Mouse (Mus musculus): Measurements from ENCODE around the gene Pecam1. TPM values are rescaled to one million over a fixed set of nuclear protein-coding genes. Genes with fewer than 3 reads are reported as not detected.

The Pecam1 gene
- total RNA-seq, 1 experiment = 83.9 TPM

- peak overlapping the region; percentile 50; the same call in 1 of the 2 replicates for H3K27ac ChIP-seq (ENCODE audit: insufficient read depth, low read depth, low read length, poor library complexity, severe bottlenecking)
Observed at GRCm38 (mm10) chr11:106780089-106780425, 29.6 kb upstream of the Pecam1 start.

DNA sequence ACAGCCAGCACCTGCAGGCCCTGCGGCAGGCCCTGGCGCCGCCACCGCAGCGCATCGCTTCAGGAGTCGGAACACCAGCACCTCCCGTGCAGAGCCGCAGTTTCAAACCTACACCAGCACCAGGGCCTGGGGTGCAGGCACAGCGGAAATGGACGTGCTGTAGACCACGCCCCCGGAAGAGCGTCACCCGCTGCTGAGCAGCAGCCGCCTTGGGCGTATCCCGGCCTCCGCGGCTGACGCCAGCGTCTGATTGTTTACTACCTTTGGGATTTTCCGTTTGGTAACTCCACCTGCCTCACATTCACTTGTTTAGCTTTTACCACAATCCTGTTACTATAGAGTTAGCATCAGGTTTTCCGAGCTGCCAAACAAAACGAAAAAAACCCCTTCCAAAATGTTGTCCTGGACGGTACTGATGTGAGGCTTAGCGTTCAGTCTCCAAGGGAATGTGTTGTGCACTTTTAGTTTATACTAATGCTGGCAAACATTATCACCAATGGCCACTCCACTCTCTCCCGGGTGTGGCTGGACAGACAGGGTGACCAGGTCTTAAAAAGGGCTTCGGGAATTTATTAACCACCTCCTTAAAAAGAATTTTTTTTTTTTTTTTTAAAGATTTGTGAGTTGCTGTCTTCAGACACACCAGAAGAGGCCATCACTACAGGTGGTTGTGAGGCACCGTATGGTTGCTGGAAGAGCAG lies 29.1 kb upstream of the Pecam1 start, which contains the start of gene Polg2:
Polg2 (minus strand) TSS at position 150 of the 701 bp plus-strand sequence.
- no peak for TF ChIP-seq MAFK (IDR thresholded peaks at IDR 0.05; ENCODE audit: insufficient read depth, low read depth, low read length)
- TF ChIP-seq ZC3H11A (IDR thresholded peaks at IDR 0.05; ENCODE audit: borderline replicate concordance, low read depth, low read length) = no peak
- TF ChIP-seq ZNF384 (IDR thresholded peaks at IDR 0.05; ENCODE audit: low read depth, low read length) = peak; percentile 88; the same call in 1 of the 2 replicates
- no peak; the same call in 1 of the 2 replicates for TF ChIP-seq CHD2 (IDR thresholded peaks at IDR 0.05; ENCODE audit: low read depth, low read length)
- peak; percentile 68 for TF ChIP-seq HCFC1 (IDR thresholded peaks at IDR 0.05; ENCODE audit: borderline replicate concordance, insufficient read depth, low read length)
- in situ Hi-C loops (cut with MboI; ENCODE audit: low sequenced_read_pairs in 2 of 2, unreplicated experiment in 2 of 2) = loop anchor here in 1 of 2 experiments (10.0 kb wide), 1 partner anchor 365 kb away; no protein-coding TSS in a partner anchor

More at GRCm38 (mm10) chr11:106780089-106780425, 29.6 kb upstream of the Pecam1 start:
- TF ChIP-seq MAFK (IDR thresholded peaks at IDR 0.05; ENCODE audit: insufficient read depth, low read depth, low read length) (no peak), CHD2 (IDR thresholded peaks at IDR 0.05; ENCODE audit: low read depth, low read length) (0 out of 2 replicates have a peak, but pooled peaks have one; percentile 3)
- DNase-seq (ENCODE audit: low read depth, low spot score) = no peak
- Histone ChIP-seq H3K9ac (ENCODE audit: insufficient read depth, low read depth, low read length, poor library complexity, severe bottlenecking) (no peak overlapping the region; the same call in 1 of the 2 replicates), H3K36me3 (ENCODE audit: control insufficient read depth, insufficient read depth, low read length, poor library complexity, severe bottlenecking) (peaks cover 41% of the 10 kb centered on the region), H3K4me1 (ENCODE audit: control insufficient read depth in 2 of 2, insufficient read depth in 2 of 2, low read length in 2 of 2, poor library complexity in 1 of 2) (no peaks in the 10 kb centered on the region), H3K9me3 (ENCODE audit: control insufficient read depth, insufficient read depth, low read depth, low read length) (no peaks in the 10 kb centered on the region), H3K4me3 (ENCODE audit: insufficient read depth in 1 of 2, low read depth in 1 of 2, low read length in 2 of 2, poor library complexity in 1 of 2, severe bottlenecking in 1 of 2) (no peak overlapping the region)
- in situ Hi-C loops (cut with MboI; ENCODE audit: low sequenced_read_pairs in 2 of 2, unreplicated experiment in 2 of 2) = no loop called here

DNA sequence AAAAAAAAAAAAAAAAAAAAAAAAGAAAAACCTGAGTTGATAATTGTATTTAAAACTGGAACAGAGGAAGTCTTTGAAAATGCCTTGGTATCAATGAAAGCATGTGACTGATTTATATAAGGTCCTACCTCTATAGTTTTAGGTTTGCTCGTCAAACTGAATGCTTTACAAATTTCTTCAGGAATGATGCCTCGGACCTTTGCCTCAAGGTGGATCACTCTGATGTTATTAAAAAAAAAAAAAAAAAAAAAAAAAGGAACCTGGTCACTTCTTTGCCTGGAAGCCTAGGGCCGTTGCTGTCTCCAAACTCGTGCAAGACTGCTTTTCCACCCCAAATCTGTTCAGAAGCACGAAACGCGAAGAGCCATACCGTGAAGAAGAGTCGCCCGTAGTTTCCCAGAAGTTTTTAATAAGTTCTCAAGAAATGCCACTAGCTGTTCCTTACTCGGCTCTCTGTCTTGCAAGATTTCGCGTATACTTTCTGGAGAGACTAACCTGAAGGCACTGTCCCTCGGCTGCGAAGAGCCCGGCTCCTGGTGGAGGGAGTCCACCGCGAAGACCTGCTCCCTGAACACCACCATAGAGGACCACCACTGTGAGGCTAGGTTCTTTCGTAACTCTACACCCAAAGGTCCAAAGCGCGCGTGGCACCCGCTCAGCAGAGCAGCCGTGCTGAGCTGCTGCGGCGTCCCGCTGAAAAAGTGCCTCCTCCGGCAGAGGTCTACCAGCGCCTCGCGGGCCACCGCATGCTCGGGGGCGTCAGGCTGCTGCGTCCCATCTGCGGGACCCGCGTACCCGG lies 28.4 kb upstream of the Pecam1 start:
- H3K4me3 ChIP-seq (ENCODE audit: insufficient read depth in 1 of 2, low read depth in 1 of 2, low read length in 2 of 2, poor library complexity in 1 of 2, severe bottlenecking in 1 of 2) = peak overlapping the region; percentile 65 to 71
- TF ChIP-seq CHD2 (IDR thresholded peaks at IDR 0.05; ENCODE audit: low read depth, low read length) = no peak
- peak; percentile 83 for TF ChIP-seq ZNF384 (IDR thresholded peaks at IDR 0.05; ENCODE audit: low read depth, low read length)
- peak overlapping the region; percentile 72 for H3K9ac ChIP-seq (ENCODE audit: insufficient read depth, low read depth, low read length, poor library complexity, severe bottlenecking)
- no peak for DNase-seq (ENCODE audit: low read depth, low spot score)
- peak overlapping the region; percentile 37 for H3K27ac ChIP-seq (ENCODE audit: insufficient read depth, low read depth, low read length, poor library complexity, severe bottlenecking)
- peaks cover 42% of the 10 kb centered on the region for H3K36me3 ChIP-seq (ENCODE audit: control insufficient read depth, insufficient read depth, low read length, poor library complexity, severe bottlenecking)
- in situ Hi-C loops (cut with MboI; ENCODE audit: low sequenced_read_pairs in 2 of 2, unreplicated experiment in 2 of 2) = loop anchor here in 1 of 2 experiments (10.0 kb wide), 1 partner anchor 364 kb away; no protein-coding TSS in a partner anchor
- H3K9me3 ChIP-seq (ENCODE audit: control insufficient read depth, insufficient read depth, low read depth, low read length) = no peaks in the 10 kb centered on the region
- no peaks in the 10 kb centered on the region for H3K4me1 ChIP-seq (ENCODE audit: control insufficient read depth in 2 of 2, insufficient read depth in 2 of 2, low read length in 2 of 2, poor library complexity in 1 of 2)

More for the DNA sequence above, 29.1 kb upstream of the Pecam1 start, which contains the start of gene Polg2:
- Histone ChIP-seq H3K27ac (ENCODE audit: insufficient read depth, low read depth, low read length, poor library complexity, severe bottlenecking) (peak within 1 kb of the TSS; percentile 50), H3K9me3 (ENCODE audit: control insufficient read depth, insufficient read depth, low read depth, low read length) (no peaks in the 10 kb centered on the region), H3K36me3 (ENCODE audit: control insufficient read depth, insufficient read depth, low read length, poor library complexity, severe bottlenecking) (peaks cover 46% of the 10 kb centered on the region), H3K4me3 (ENCODE audit: insufficient read depth in 1 of 2, low read depth in 1 of 2, low read length in 2 of 2, poor library complexity in 1 of 2, severe bottlenecking in 1 of 2) (peak within 1 kb of the TSS; percentile 65 to 71), H3K9ac (ENCODE audit: insufficient read depth, low read depth, low read length, poor library complexity, severe bottlenecking) (peak within 1 kb of the TSS; percentile 72), H3K4me1 (ENCODE audit: control insufficient read depth in 2 of 2, insufficient read depth in 2 of 2, low read length in 2 of 2, poor library complexity in 1 of 2) (no peaks in the 10 kb centered on the region)
- peak; percentile 87 for DNase-seq (ENCODE audit: low read depth, low spot score)

DNA sequence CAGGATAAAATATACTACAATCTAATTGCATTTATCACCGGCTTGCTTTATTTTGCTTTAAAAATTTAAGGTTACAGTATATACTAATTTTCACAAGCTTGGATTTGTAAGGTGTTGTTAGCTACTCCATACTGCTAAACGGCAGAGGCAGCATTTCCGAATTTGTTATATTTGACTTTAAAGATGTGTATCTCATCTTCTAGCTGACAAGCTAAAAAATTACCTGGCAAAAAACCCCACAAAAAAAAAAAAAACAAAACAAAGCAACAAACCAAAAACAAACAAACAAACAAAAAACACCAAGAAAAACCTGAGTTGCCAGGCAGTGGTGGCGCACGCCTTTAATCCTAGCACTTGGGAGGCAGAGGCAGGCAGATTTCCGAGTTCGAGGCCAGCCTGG lies 27.7 kb upstream of the Pecam1 start:
- Histone ChIP-seq H3K36me3 (ENCODE audit: control insufficient read depth, insufficient read depth, low read length, poor library complexity, severe bottlenecking) (peaks cover 40% of the 10 kb centered on the region), H3K9me3 (ENCODE audit: control insufficient read depth, insufficient read depth, low read depth, low read length) (no peaks in the 10 kb centered on the region), H3K27ac (ENCODE audit: insufficient read depth, low read depth, low read length, poor library complexity, severe bottlenecking) (no peak overlapping the region), H3K4me1 (ENCODE audit: control insufficient read depth in 2 of 2, insufficient read depth in 2 of 2, low read length in 2 of 2, poor library complexity in 1 of 2) (no peaks in the 10 kb centered on the region), H3K9ac (ENCODE audit: insufficient read depth, low read depth, low read length, poor library complexity, severe bottlenecking) (no peak overlapping the region), H3K4me3 (ENCODE audit: insufficient read depth in 1 of 2, low read depth in 1 of 2, low read length in 2 of 2, poor library complexity in 1 of 2, severe bottlenecking in 1 of 2) (no peak overlapping the region; a peak in 1 of 4 replicates)
- DNase-seq (ENCODE audit: low read depth, low spot score) = no peak
- in situ Hi-C loops (cut with MboI; ENCODE audit: low sequenced_read_pairs in 2 of 2, unreplicated experiment in 2 of 2) = loop anchor here in 1 of 2 experiments (10.0 kb wide), 1 partner anchor 363 kb away; no protein-coding TSS in a partner anchor
- TF ChIP-seq CHD2 (IDR thresholded peaks at IDR 0.05; ENCODE audit: low read depth, low read length) = no peak
- no peak for TF ChIP-seq ZNF384 (IDR thresholded peaks at IDR 0.05; ENCODE audit: low read depth, low read length)
- TF ChIP-seq MAFK (IDR thresholded peaks at IDR 0.05; ENCODE audit: insufficient read depth, low read depth, low read length) = no peak
- no peak for TF ChIP-seq HCFC1 (IDR thresholded peaks at IDR 0.05; ENCODE audit: borderline replicate concordance, insufficient read depth, low read length)
- TF ChIP-seq ZC3H11A (IDR thresholded peaks at IDR 0.05; ENCODE audit: borderline replicate concordance, low read depth, low read length) = no peak
